Mouse (Mus musculus) stomach, embryonic 14.5 days (tissue): ENCODE results near the gene Itga9. TPM values are rescaled to one million over a fixed set of nuclear protein-coding genes. Genes with fewer than 3 reads are reported as not detected.
A peak's percentile ranks its signal among the peaks of the same experiment; 100 is the strongest.

Experiments used
- ATAC-seq: fragments of 200-750 bp; cut with Nextera tagmentation; 2 replicates; pipeline ENCODE4 v1.8.0; 2017; ENCODE audit warnings: low read depth, moderate TSS enrichment; ENCODE audit not compliant: insufficient number of reproducible peaks, insufficient read depth, low FRiP score
- H3K27ac ChIP-seq: fragments of 300-500 bp; sonication (generic); 2 replicates; pipeline ENCODE4 v1.5.1; 2014; ENCODE audit warnings: mild to moderate bottlenecking, low read length, moderate library complexity, mixed read lengths
- H3K27me3 ChIP-seq: fragments of 300-500 bp; sonication (generic); 2 replicates; pipeline ENCODE4 v1.6.1; 2014; ENCODE audit warnings: low read length, control low read depth, mixed read lengths; ENCODE audit not compliant: control insufficient read depth, insufficient read depth
- H3K36me3 ChIP-seq: fragments of 300-500 bp; sonication (generic); 2 replicates; pipeline ENCODE4 v1.6.1; 2014; ENCODE audit warnings: mild to moderate bottlenecking, control low read depth, low read length, moderate library complexity, mixed read lengths; ENCODE audit not compliant: control insufficient read depth, insufficient read depth
- H3K4me1 ChIP-seq: fragments of 300-500 bp; sonication (generic); 2 replicates; pipeline ENCODE4 v1.6.1; 2014; ENCODE audit warnings: low read length, control low read depth, mixed read lengths; ENCODE audit not compliant: control insufficient read depth, insufficient read depth
- H3K4me2 ChIP-seq: fragments of 300-500 bp; sonication (generic); replicated peaks from 2 replicates; pipeline ENCODE4 v1.6.1; 2014; ENCODE audit warnings: low read depth, low read length, control low read depth
- H3K4me3 ChIP-seq: fragments of 300-500 bp; sonication (generic); 2 replicates; pipeline ENCODE4 v1.5.1; 2014; ENCODE audit warnings: low read depth, low read length, control low read depth
- H3K9ac ChIP-seq: fragments of 300-500 bp; sonication (generic); replicated peaks from 2 replicates; pipeline ENCODE4 v1.6.1; 2014; ENCODE audit warnings: low read depth, mild to moderate bottlenecking, control low read depth, low read length, moderate library complexity, mixed read lengths
- H3K9me3 ChIP-seq: fragments of 300-500 bp; sonication (generic); 2 replicates; pipeline ENCODE4 v1.6.1; 2016; ENCODE audit warnings: low read depth, low read length, control low read depth; ENCODE audit not compliant: control insufficient read depth
- WGBS: fragments of 180-500 bp; shearing (Covaris S2); extraction: QIAGEN DNeasy Blood & Tissue Kit; methylation state at CpG from one replicate; pipeline ENCODE4 v1.1.7; 2014; 5-methylcytosine and 5-hydroxymethylcytosine counted together
- polyA plus RNA-seq: library from polyadenylated mRNA; unstranded; fragments of >200 nt; fragmentation: Nextera tagmentation; extraction: Ambion mirVana; gene quantifications from 2 replicates; pipeline ENCODE4 v1.2.1, GENCODE M21; 2014

Gene Itga9
- polyA plus RNA-seq, 1 experiment from 2014 or later = 14.3 TPM

DNA sequence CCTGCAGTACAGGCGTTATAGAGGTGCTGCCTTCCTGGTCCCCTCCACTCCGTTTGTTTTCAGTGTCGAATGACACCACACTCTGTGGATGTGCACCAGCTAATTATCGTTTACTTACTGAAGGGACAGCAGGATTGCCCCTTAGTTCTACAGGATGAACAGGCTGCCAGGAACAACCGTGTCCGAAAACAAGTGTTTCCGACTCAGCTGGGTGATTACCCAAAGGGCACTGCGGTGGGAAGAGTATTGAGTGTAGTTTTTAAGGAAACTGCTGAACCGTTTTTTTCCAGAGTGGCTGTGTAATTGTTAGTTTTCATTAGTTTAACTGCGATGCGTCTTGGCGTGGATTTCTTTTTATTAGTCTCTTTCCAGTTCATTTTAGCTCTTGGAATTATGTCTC is 329.6 kb downstream of the Itga9 start:
- Histone ChIP-seq H3K27me3 (no peaks in the 10 kb centered on the region), H3K36me3 (no peaks in the 10 kb centered on the region), H3K9me3 (no peaks in the 10 kb centered on the region), H3K4me2 (no peak overlapping the region), H3K4me1 (peaks cover 15% of the 10 kb centered on the region), H3K9ac (no peak overlapping the region), H3K27ac (no peak overlapping the region), H3K4me3 (no peak overlapping the region)
- WGBS = 73% methylated on average over 12 of the region's 12 CpGs
- ATAC-seq = no peak

DNA sequence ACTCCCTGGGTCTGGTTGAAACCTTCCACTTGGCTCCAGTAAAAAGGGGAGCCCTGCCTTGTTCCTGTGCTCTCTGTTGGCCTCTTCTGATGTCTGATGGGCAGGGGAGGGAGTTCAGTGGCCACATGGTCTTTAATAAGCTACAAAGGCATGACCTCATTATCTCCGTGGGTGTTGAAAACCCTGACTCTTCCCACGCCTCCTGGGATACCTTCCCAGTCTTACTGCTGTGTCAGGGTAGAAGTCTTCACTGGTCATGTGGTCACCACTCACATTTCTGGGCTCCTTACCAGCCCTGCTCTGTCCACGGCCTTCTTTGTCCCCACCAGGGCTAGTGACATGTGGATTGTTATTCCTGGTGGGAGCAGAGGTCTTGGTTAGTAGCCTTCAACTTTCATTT is 331.0 kb downstream of the Itga9 start:
- Histone ChIP-seq H3K36me3 (no peaks in the 10 kb centered on the region), H3K27me3 (no peaks in the 10 kb centered on the region), H3K4me1 (peaks cover 15% of the 10 kb centered on the region), H3K4me2 (no peak overlapping the region), H3K9ac (no peak overlapping the region), H3K27ac (no peak overlapping the region), H3K9me3 (no peaks in the 10 kb centered on the region), H3K4me3 (no peak overlapping the region)
- ATAC-seq = no peak
- 71% methylated on average over 3 of the region's 3 CpGs for WGBS

DNA sequence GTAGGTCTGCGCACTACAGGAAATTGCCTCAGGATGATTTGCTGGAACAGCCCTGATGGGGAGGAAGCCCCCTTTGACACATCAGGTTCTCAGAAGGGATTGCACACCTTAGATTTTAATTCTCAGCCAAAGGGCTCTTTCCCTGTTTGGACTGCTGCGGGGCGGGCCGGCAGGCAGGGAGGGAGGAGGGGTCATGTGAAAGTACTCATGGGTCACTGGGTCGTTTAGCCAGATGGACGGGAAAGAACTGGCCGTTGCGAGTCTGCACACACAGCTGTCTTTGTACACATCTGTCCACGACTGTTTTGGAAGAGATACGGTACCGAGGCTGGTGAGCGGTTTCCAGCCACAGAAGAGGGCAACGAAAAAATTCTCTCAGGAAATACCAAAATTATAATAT is 332.9 kb downstream of the Itga9 start:
- H3K4me3 ChIP-seq = no peak overlapping the region
- H3K9ac ChIP-seq = no peak overlapping the region
- no peaks in the 10 kb centered on the region for H3K27me3 ChIP-seq
- H3K9me3 ChIP-seq = no peaks in the 10 kb centered on the region
- H3K4me1 ChIP-seq = peaks cover 12% of the 10 kb centered on the region
- WGBS = 33% methylated on average over 13 of the region's 13 CpGs
- H3K27ac ChIP-seq = 0 out of 2 replicates have a peak overlapping the region, but pooled peaks have one; percentile 15
- H3K36me3 ChIP-seq = no peaks in the 10 kb centered on the region
- H3K4me2 ChIP-seq = no peak overlapping the region
- ATAC-seq = no peak

- H3K36me3 ChIP-seq = no peaks in the 10 kb centered on the region
- 0 out of 2 replicates have a peak overlapping the region, but pooled peaks have one; percentile 15 for H3K27ac ChIP-seq
- no peak overlapping the region for H3K4me3 ChIP-seq
- peaks cover 9% of the 10 kb centered on the region for H3K4me1 ChIP-seq
- no peaks in the 10 kb centered on the region for H3K27me3 ChIP-seq
- ATAC-seq = no peak
- WGBS = 75% methylated on average over 12 of the region's 12 CpGs
- no peak overlapping the region for H3K9ac ChIP-seq
- H3K4me2 ChIP-seq = no peak overlapping the region
- H3K9me3 ChIP-seq = no peaks in the 10 kb centered on the region
These were observed 333.3 kb downstream of the Itga9 start for GRCm38 (mm10) chr9:118939831-118940230.

DNA sequence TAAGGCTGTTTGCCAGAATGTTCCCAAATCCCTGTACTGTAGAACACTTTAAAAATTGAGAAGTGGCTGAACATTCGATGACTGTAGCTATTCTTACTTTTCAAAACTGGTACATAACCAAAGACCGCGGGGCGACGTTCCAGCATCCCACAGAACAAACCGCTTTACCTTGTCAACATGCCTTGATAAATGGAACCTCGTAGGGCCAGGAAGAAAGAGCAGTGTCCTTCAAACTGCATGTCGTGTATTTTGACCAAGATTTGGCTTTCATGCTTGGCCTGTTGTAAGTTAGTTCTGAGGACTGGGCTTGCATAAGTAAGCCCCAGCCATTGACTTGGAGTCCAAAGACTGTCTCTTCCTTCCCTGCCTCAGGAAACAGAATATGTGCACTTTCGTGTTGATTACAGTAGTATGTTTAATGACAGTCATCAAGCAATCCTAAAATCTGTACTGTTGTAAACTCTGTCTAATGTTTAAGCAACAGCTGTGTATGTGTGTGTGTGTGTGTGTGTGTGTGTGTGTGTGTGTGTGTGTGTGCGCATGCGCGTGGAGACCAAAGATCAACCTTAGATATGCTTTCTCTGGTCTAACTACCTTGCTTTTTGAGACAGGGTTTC is 334.2 kb downstream of the Itga9 start:
- Histone ChIP-seq H3K4me1 (peaks cover 9% of the 10 kb centered on the region), H3K9ac (no peak overlapping the region), H3K27me3 (no peaks in the 10 kb centered on the region), H3K36me3 (no peaks in the 10 kb centered on the region), H3K4me2 (no peak overlapping the region), H3K4me3 (no peak overlapping the region), H3K27ac (no peak overlapping the region), H3K9me3 (no peaks in the 10 kb centered on the region)
- WGBS = 78% methylated on average over 12 of the region's 12 CpGs
- ATAC-seq = no peak

DNA sequence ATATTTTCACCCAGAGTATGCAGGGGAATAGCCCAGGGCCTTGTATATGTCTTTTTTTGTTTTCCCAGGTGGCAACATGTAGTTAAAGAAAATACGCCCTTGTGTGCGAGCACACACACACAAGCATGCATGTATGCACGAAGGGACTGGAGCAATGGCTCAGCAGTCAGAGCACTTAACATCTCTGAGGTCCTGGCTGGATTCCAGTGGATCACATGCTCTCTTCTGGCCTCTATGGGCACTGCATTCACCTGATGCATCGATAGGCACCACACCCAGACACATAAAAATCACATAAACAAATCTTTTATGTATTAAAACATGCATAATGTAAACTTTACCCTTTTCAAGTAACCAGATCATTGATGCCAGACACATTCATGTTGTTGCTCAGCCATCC is 335.5 kb downstream of the Itga9 start:
- 88% methylated on average over 4 of the region's 4 CpGs for WGBS

DNA sequence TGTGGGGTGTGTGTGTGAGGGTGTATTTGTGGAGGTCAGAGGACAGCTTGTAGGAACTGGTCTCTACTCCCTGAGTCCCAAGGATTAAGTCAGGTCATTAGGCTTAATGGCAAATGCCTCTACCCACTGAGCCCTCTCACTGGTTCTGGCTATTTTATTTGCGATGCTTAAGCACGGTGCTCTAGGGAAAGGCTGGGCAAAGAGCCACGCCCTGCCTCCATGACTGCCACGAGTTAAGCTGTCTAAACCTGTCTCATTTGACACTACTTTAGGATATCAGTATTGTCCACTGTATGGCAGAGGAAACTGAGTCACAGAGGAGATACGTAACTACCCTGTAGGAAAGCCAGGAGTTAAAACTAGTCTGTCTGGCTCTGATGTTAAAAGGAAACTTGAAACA is 337.5 kb downstream of the Itga9 start:
- peaks cover 9% of the 10 kb centered on the region for H3K4me1 ChIP-seq
- no peak for ATAC-seq
- H3K36me3 ChIP-seq = no peaks in the 10 kb centered on the region
- no peak overlapping the region for H3K9ac ChIP-seq
- no peaks in the 10 kb centered on the region for H3K27me3 ChIP-seq
- H3K27ac ChIP-seq = no peak overlapping the region
- no peak overlapping the region for H3K4me3 ChIP-seq
- WGBS = 61% methylated on average over 5 of the region's 5 CpGs
- no peak overlapping the region for H3K4me2 ChIP-seq
- H3K9me3 ChIP-seq = no peaks in the 10 kb centered on the region

More for the DNA sequence above, 335.5 kb downstream of the Itga9 start:
- no peak overlapping the region for H3K27ac ChIP-seq
- no peaks in the 10 kb centered on the region for H3K9me3 ChIP-seq
- no peak overlapping the region for H3K4me2 ChIP-seq
- no peak overlapping the region for H3K9ac ChIP-seq
- ATAC-seq = no peak
- no peaks in the 10 kb centered on the region for H3K36me3 ChIP-seq
- peaks cover 9% of the 10 kb centered on the region for H3K4me1 ChIP-seq
- H3K4me3 ChIP-seq = no peak overlapping the region
- no peaks in the 10 kb centered on the region for H3K27me3 ChIP-seq

GRCm38 (mm10) chr9:118944388-118944787 is 337.9 kb downstream of the Itga9 start:
- WGBS = 59% methylated on average over 12 of the region's 12 CpGs
- ATAC-seq = no peak

DNA sequence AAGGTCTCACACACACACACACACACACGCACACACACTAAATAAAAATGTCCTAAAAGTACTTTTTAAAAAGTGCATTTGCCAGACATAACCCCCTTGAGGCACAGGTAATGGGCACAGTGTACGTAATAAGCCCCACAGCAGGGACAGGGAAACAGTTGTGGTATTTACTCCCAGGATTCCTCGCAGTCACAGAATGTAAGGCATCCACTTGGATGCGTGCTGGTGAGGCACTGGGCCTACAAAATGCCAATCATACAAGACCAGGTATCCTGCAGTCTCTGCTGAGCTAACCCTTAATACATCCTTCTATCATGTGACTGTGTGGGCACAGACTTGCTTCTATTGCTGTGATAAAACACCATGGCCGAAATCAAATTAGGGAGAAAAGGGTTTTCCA is 342.0 kb downstream of the Itga9 start:
- H3K9me3 ChIP-seq = no peaks in the 10 kb centered on the region
- no peaks in the 10 kb centered on the region for H3K36me3 ChIP-seq
- H3K4me1 ChIP-seq = 0 out of 2 replicates have a peak, but pooled peaks cover 3% of the 10 kb centered on the region
- no peak overlapping the region for H3K27ac ChIP-seq
- 78% methylated on average over 5 of the region's 5 CpGs for WGBS
- no peak for ATAC-seq
- no peak overlapping the region for H3K9ac ChIP-seq
- no peak overlapping the region for H3K4me2 ChIP-seq
- no peak overlapping the region for H3K4me3 ChIP-seq
- H3K27me3 ChIP-seq = no peaks in the 10 kb centered on the region

More at GRCm38 (mm10) chr9:118944388-118944787, 337.9 kb downstream of the Itga9 start:
- Histone ChIP-seq H3K4me1 (peaks cover 6% of the 10 kb centered on the region), H3K27ac (no peak overlapping the region), H3K27me3 (no peaks in the 10 kb centered on the region), H3K36me3 (no peaks in the 10 kb centered on the region), H3K9me3 (no peaks in the 10 kb centered on the region), H3K9ac (no peak overlapping the region), H3K4me2 (no peak overlapping the region), H3K4me3 (no peak overlapping the region)
